Mouse (Mus musculus) heart, embryonic 16.5 days (tissue): ENCODE data around the gene 4930407I10Rik. TPM values are rescaled to one million over a fixed set of nuclear protein-coding genes. Genes with fewer than 3 reads are reported as not detected.

Source experiments
- polyA plus RNA-seq: library from polyadenylated mRNA; unstranded; fragments of >200 nt; fragmentation: Nextera tagmentation; extraction: Ambion mirVana; gene quantifications from 2 replicates; pipeline ENCODE4 v1.2.1, GENCODE M21; 2015

The 4930407I10Rik gene
- polyA plus RNA-seq, 1 experiment from 2014 or later = not detected

Other genes with a start within 250 kb of the 4930407I10Rik start
- gene Tob2, start 200.4 kb upstream of the 4930407I10Rik start, polyA plus RNA-seq = 17.5 and 17.8 TPM in 2 replicates
- 98.6 and 103 TPM in 2 replicates for gene Phf5a, start 187.2 kb upstream of the 4930407I10Rik start, polyA plus RNA-seq
- gene Aco2, start 186.8 kb upstream of the 4930407I10Rik start, polyA plus RNA-seq = 769 and 804 TPM in 2 replicates
- 157 and 161 TPM in 2 replicates for gene Polr3h, start 132.9 kb upstream of the 4930407I10Rik start, polyA plus RNA-seq
- gene Csdc2, start 122.4 kb upstream of the 4930407I10Rik start, polyA plus RNA-seq = 5.4 and 6.1 TPM in 2 replicates
- 22.4 and 24.3 TPM in 2 replicates for gene Pmm1, start 98.2 kb upstream of the 4930407I10Rik start, polyA plus RNA-seq
- not detected in 2 replicates for gene 1700029P11Rik, start 78.6 kb upstream of the 4930407I10Rik start, polyA plus RNA-seq
- 76.8 and 113 TPM in 2 replicates for gene Xrcc6, start 71.3 kb upstream of the 4930407I10Rik start, polyA plus RNA-seq
- gene Desi1, start 25.3 kb upstream of the 4930407I10Rik start, polyA plus RNA-seq = 22.4 and 37.4 TPM in 2 replicates
- gene Snu13, start 11.6 kb upstream of the 4930407I10Rik start, polyA plus RNA-seq = 174 and 210 TPM in 2 replicates
- not detected in 2 replicates for gene Mei1, start 10.8 kb downstream of the 4930407I10Rik start, polyA plus RNA-seq
- gene Ccdc134, start 68.8 kb downstream of the 4930407I10Rik start, polyA plus RNA-seq = 9.9 and 11.7 TPM in 2 replicates
- 91.6 and 92.0 TPM in 2 replicates for gene Srebf2, start 88.0 kb downstream of the 4930407I10Rik start, polyA plus RNA-seq
- 0.15 and 0.32 TPM in 2 replicates for gene Shisa8, start 153.7 kb downstream of the 4930407I10Rik start, polyA plus RNA-seq
- gene Tnfrsf13c, start 165.2 kb downstream of the 4930407I10Rik start, polyA plus RNA-seq = 0.18 TPM in 1 of 2 replicates, not detected in the other
- gene Cenpm, start 185.6 kb downstream of the 4930407I10Rik start, polyA plus RNA-seq = 50.8 and 57.2 TPM in 2 replicates
- not detected in 2 replicates for gene 1500009C09Rik, start 193.2 kb downstream of the 4930407I10Rik start, polyA plus RNA-seq
- gene Sept3, start 215.7 kb downstream of the 4930407I10Rik start, polyA plus RNA-seq = 3.9 and 4.1 TPM in 2 replicates
- 0.17 and 0.22 TPM in 2 replicates for gene Wbp2nl, start 239.8 kb downstream of the 4930407I10Rik start, polyA plus RNA-seq